Mouse (Mus musculus) liver, postnatal 0 days (tissue): ENCODE measurements at regions not wholly inside any gene's neighbourhood (a gene's known extent, or its start where the extent isn't known, plus 50 kb on each side); places are given as distances from the start of the nearest gene placed in this dataset.

Experiments used
- ATAC-seq: fragments of 200-750 bp; cut with Nextera tagmentation; 2 replicates; pipeline ENCODE4 v1.8.0; 2017; ENCODE audit warnings: mild to moderate bottlenecking, moderate library complexity
- DNase-seq: peaks from one replicate; pipeline ENCODE4 v3.0.0-alpha.2; 2016
- H3K27ac ChIP-seq: fragments of 300-500 bp; sonication (generic); 2 replicates; pipeline ENCODE4 v1.5.1; 2014; ENCODE audit warnings: antibody characterized with exemption, moderate library complexity, mild to moderate bottlenecking, low read depth
- H3K27me3 ChIP-seq: fragments of 300-500 bp; sonication (generic); 2 replicates; pipeline ENCODE4 v1.6.1; 2014; ENCODE audit warnings: low read length, control low read depth, mixed read lengths; ENCODE audit not compliant: insufficient read depth
- H3K36me3 ChIP-seq: fragments of 300-500 bp; sonication (generic); replicated peaks from 2 replicates; pipeline ENCODE4 v1.6.1; 2014; ENCODE audit warnings: mild to moderate bottlenecking, control low read depth, low read length, moderate library complexity, mixed read lengths; ENCODE audit not compliant: insufficient read depth
- H3K4me1 ChIP-seq: fragments of 300-500 bp; sonication (generic); 2 replicates; pipeline ENCODE4 v1.6.1; 2014; ENCODE audit warnings: antibody characterized with exemption, mild to moderate bottlenecking, control low read depth; ENCODE audit not compliant: insufficient read depth
- H3K4me2 ChIP-seq: fragments of 300-500 bp; sonication (generic); 2 replicates; pipeline ENCODE4 v1.6.1; 2014; ENCODE audit warnings: low read depth, mild to moderate bottlenecking, low read length, moderate library complexity, mixed read lengths
- H3K4me3 ChIP-seq: fragments of 300-500 bp; sonication (generic); 2 replicates; pipeline ENCODE4 v1.5.1; 2014; ENCODE audit warnings: low read depth, low read length
- H3K9ac ChIP-seq: fragments of 300-500 bp; sonication (generic); replicated peaks from 2 replicates; pipeline ENCODE4 v1.6.1; 2014; ENCODE audit warnings: mild to moderate bottlenecking, moderate library complexity
- H3K9me3 ChIP-seq: fragments of 300-500 bp; sonication (generic); 2 replicates; pipeline ENCODE4 v1.6.1; 2016; ENCODE audit warnings: mild to moderate bottlenecking, control low read depth, low read length, mixed read lengths
- CTCF ChIP-seq: sonication (generic); IDR thresholded peaks from 2 replicates; pipeline ENCODE4 v1.5.1; 2016; ENCODE audit warnings: antibody characterized with exemption, low read depth
- EP300 ChIP-seq: IDR thresholded peaks from 2 replicates; pipeline ENCODE4 v1.6.1; 2016; ENCODE audit warnings: antibody characterized with exemption, low read depth, mild to moderate bottlenecking
- WGBS: fragments of 180-500 bp; shearing (Covaris S2); extraction: QIAGEN DNeasy Blood & Tissue Kit; methylation state at CpG from one replicate; pipeline ENCODE4 v1.1.7; 2014; ENCODE audit not compliant: insufficient replicate concordance; 5-methylcytosine and 5-hydroxymethylcytosine counted together

- H3K27me3 ChIP-seq = no peaks in the 10 kb centered on the region
- no peaks in the 10 kb centered on the region for H3K36me3 ChIP-seq
- no peak overlapping the region for H3K27ac ChIP-seq
- no peak for TF ChIP-seq CTCF
- no peak overlapping the region for H3K4me2 ChIP-seq
- ATAC-seq (no peak), DNase-seq (no peak)
- H3K4me1 ChIP-seq = no peaks in the 10 kb centered on the region
- no peak overlapping the region for H3K4me3 ChIP-seq
- WGBS = 50% methylated on average over 2 of the region's 2 CpGs
- H3K9me3 ChIP-seq = no peaks in the 10 kb centered on the region
- no peak overlapping the region for H3K9ac ChIP-seq
Measured at GRCm38 (mm10) chr16:72069581-72069980, 238.5 kb upstream of the Robo1 start.

- TF ChIP-seq EP300 (no peak), CTCF (no peak)
- H3K36me3 ChIP-seq = no peaks in the 10 kb centered on the region
- H3K4me1 ChIP-seq = no peaks in the 10 kb centered on the region
- ATAC-seq (no peak), DNase-seq (no peak)
- H3K9me3 ChIP-seq = no peaks in the 10 kb centered on the region
- no peak overlapping the region for H3K4me3 ChIP-seq
- H3K27me3 ChIP-seq = no peaks in the 10 kb centered on the region
- H3K4me2 ChIP-seq = no peak overlapping the region
- H3K9ac ChIP-seq = no peak overlapping the region
- 73% methylated on average over 2 of the region's 2 CpGs for WGBS
- no peak overlapping the region for H3K27ac ChIP-seq
Measured at GRCm38 (mm10) chr16:72071756-72072471, 236.2 kb upstream of the Robo1 start.

- no peaks in the 10 kb centered on the region for H3K36me3 ChIP-seq
- H3K27ac ChIP-seq = no peak overlapping the region
- ATAC-seq (no peak), DNase-seq (no peak)
- H3K9me3 ChIP-seq = no peaks in the 10 kb centered on the region
- 72% methylated on average over 5 of the region's 5 CpGs for WGBS
- H3K4me1 ChIP-seq = no peaks in the 10 kb centered on the region
- H3K9ac ChIP-seq = no peak overlapping the region
- H3K27me3 ChIP-seq = no peaks in the 10 kb centered on the region
- H3K4me3 ChIP-seq = no peak overlapping the region
- no peak for TF ChIP-seq EP300
- no peak overlapping the region for H3K4me2 ChIP-seq
Measured at GRCm38 (mm10) chr16:72085181-72085580, 222.9 kb upstream of the Robo1 start.

- DNase-seq (no peak), ATAC-seq (no peak)
- 65% methylated on average over 4 of the region's 4 CpGs for WGBS
- Histone ChIP-seq H3K4me1 (no peaks in the 10 kb centered on the region), H3K4me3 (no peak overlapping the region), H3K27ac (no peak overlapping the region), H3K9me3 (no peaks in the 10 kb centered on the region), H3K36me3 (no peaks in the 10 kb centered on the region), H3K9ac (no peak overlapping the region), H3K27me3 (no peaks in the 10 kb centered on the region), H3K4me2 (no peak overlapping the region)
- TF ChIP-seq EP300 (no peak), CTCF (no peak)
Measured at GRCm38 (mm10) chr16:72088053-72088452, 220.1 kb upstream of the Robo1 start.

- H3K9me3 ChIP-seq = no peaks in the 10 kb centered on the region
- no peaks in the 10 kb centered on the region for H3K4me1 ChIP-seq
- H3K4me3 ChIP-seq = no peak overlapping the region
- H3K27me3 ChIP-seq = no peaks in the 10 kb centered on the region
- no peaks in the 10 kb centered on the region for H3K36me3 ChIP-seq
- H3K9ac ChIP-seq = no peak overlapping the region
- TF ChIP-seq EP300 (no peak), CTCF (no peak)
- DNase-seq = no peak
- H3K4me2 ChIP-seq = no peak overlapping the region
- WGBS = 77% methylated on average over 6 of the region's 6 CpGs
- H3K27ac ChIP-seq = no peak overlapping the region
- ATAC-seq = no peak
Measured at GRCm38 (mm10) chr16:72088916-72089315, 219.2 kb upstream of the Robo1 start.
